9 mouse cellular contexts compared by ENCODE assay signal in genomic region chr9:99163420-99164147, GRCm38 (mm10). TPM values are rescaled to one million over a fixed set of nuclear protein-coding genes. Genes with fewer than 3 reads are reported as not detected.
DNase-seq lines count a peak whose midpoint lies in the region; ATAC-seq and TF ChIP-seq lines count a peak whose summit lies in the region.
"Had no signal": no experiment of that assay in that cellular context is flagged by ENCODE, and none has a peak within 500 bp of the region (broad histone marks: within the 10 kb centered on the region; RNA-seq: fewer than 3 reads in every experiment).

No protein-coding gene starts in this region.

- TF ChIP-seq CTCF in liver, postnatal 0 days (IDR thresholded peaks at IDR 0.05; ENCODE audit: low read depth): no peak

- H3K9me3 ChIP-seq in liver, embryonic 12.5 days (replicated peaks): no peaks in the 10 kb centered on the region
- H3K9me3 ChIP-seq in liver, postnatal 0 days (ENCODE audit: low read length): no peaks in the 10 kb centered on the region
- no peaks in the 10 kb centered on the region for H3K9me3 ChIP-seq in forebrain, embryonic 10.5 days

- 47% methylated on average over 15 of the region's 15 CpGs for whole genome bisulfite sequencing in liver, embryonic 12.5 days (ENCODE audit: insufficient replicate concordance)
- WGBS in liver, postnatal 0 days (ENCODE audit: insufficient replicate concordance): 58% methylated on average over 15 of the region's 15 CpGs
- 8% methylated on average over 15 of the region's 15 CpGs for WGBS in forebrain, embryonic 10.5 days

- peaks cover 20% of the 10 kb centered on the region; the same call in 1 of the 2 replicates for H3K27me3 ChIP-seq in liver, embryonic 12.5 days (replicated peaks)
- no peaks in the 10 kb centered on the region for H3K27me3 ChIP-seq in liver, postnatal 0 days (ENCODE audit: insufficient read depth, low read length)
- peaks cover 6% of the 10 kb centered on the region; the same call in 1 of the 2 replicates for H3K27me3 ChIP-seq in forebrain, embryonic 10.5 days (ENCODE audit: poor library complexity, severe bottlenecking)

- H3K27ac ChIP-seq in liver, embryonic 12.5 days: peak overlapping the region; percentile 41; the same call in 1 of the 2 replicates
- H3K27ac ChIP-seq in liver, postnatal 0 days (ENCODE audit: low read depth): no peak overlapping the region
- peak overlapping the region; percentile 83 for H3K27ac ChIP-seq in forebrain, embryonic 10.5 days
- H3K27ac ChIP-seq: liver, embryonic 14.5 days had no signal

- no peak for ATAC-seq in liver, embryonic 12.5 days
- ATAC-seq in liver, postnatal 0 days: no peak

- no peak for DNase-seq in liver, postnatal 0 days
- DNase-seq in forebrain, embryonic 10.5 days (ENCODE audit: extremely low spot score, low spot score): peak; percentile 60
- peak; percentile 44 to 81 for DNase-seq in left cerebral cortex, postnatal 10 days (ENCODE audit: extremely low spot score in 1 of 2, low spot score in 2 of 2)
- peak; percentile 69 to 71 for DNase-seq in right cerebral cortex, postnatal 10 days (ENCODE audit: low spot score in 2 of 2)
- no peak for DNase-seq in ovary, postnatal 14 days (ENCODE audit: low spot score)
- DNase-seq in heart, postnatal 4 days: no peak
- DNase-seq in natural killer cell, adult 2 months (ENCODE audit: low spot score in 2 of 2): no peak

- intact Hi-C loops in left cerebral cortex, postnatal 10 days (cut with DNase I): no loop called here

- H3K4me3 ChIP-seq in liver, embryonic 12.5 days: no peak overlapping the region
- H3K4me3 ChIP-seq in liver, postnatal 0 days (ENCODE audit: low read depth, low read length): no peak overlapping the region
- peak overlapping the region; percentile 33; the same call in 1 of the 2 replicates for H3K4me3 ChIP-seq in forebrain, embryonic 10.5 days

- no peak for TF ChIP-seq EP300 in liver, postnatal 0 days (IDR thresholded peaks at IDR 0.05; ENCODE audit: low read depth)

- no peaks in the 10 kb centered on the region for H3K36me3 ChIP-seq in liver, embryonic 12.5 days
- no peaks in the 10 kb centered on the region for H3K36me3 ChIP-seq in liver, postnatal 0 days (replicated peaks; ENCODE audit: insufficient read depth, low read length)
- no peaks in the 10 kb centered on the region for H3K36me3 ChIP-seq in forebrain, embryonic 10.5 days (replicated peaks)

- H3K4me1 ChIP-seq in liver, embryonic 12.5 days: peaks cover 60% of the 10 kb centered on the region
- H3K4me1 ChIP-seq in liver, postnatal 0 days (ENCODE audit: insufficient read depth): peaks cover 12% of the 10 kb centered on the region; the same call in 1 of the 2 replicates
- peaks cover 39% of the 10 kb centered on the region for H3K4me1 ChIP-seq in forebrain, embryonic 10.5 days

- no peak overlapping the region for H3K9ac ChIP-seq in liver, embryonic 12.5 days
- no peak overlapping the region for H3K9ac ChIP-seq in liver, postnatal 0 days (replicated peaks)
- H3K9ac ChIP-seq: liver, embryonic 14.5 days had no signal

- H3K4me2 ChIP-seq in liver, embryonic 12.5 days: peak overlapping the region; percentile 13
- no peak overlapping the region for H3K4me2 ChIP-seq in liver, postnatal 0 days (ENCODE audit: low read depth, low read length)

RNA-seq across cellular contexts. Expression of gene Pik3cb, which starts 23.2 kb away (rescaled TPM):
- 4.8 and 5.1 TPM in 2 replicates for polyA plus RNA-seq in liver, embryonic 12.5 days (2016; fragmentation: Nextera tagmentation; extraction: Ambion mirVana)
- 2.0 and 2.3 TPM in 2 replicates for polyA plus RNA-seq in liver, postnatal 0 days (2015; fragmentation: Nextera tagmentation; extraction: Ambion mirVana)
- polyA plus RNA-seq in forebrain, embryonic 10.5 days (2016; fragmentation: Nextera tagmentation; extraction: Ambion mirVana): 1.9 and 2.2 TPM in 2 replicates
- 10 to 100 TPM; 18.8 to 19.0 TPM for total RNA-seq in left cerebral cortex, postnatal 10 days (2021)
- total RNA-seq in heart, postnatal 4 days (2021): 10 to 100 TPM; 11.0 to 11.6 TPM

Comparison
In these comparisons a context has a peak if more than half of its experiments do, and no peak if none do; other contexts are left out.
1. DNase-seq: peak in forebrain, embryonic 10.5 days (single experiment), left cerebral cortex, postnatal 10 days (2 of 2) and right cerebral cortex, postnatal 10 days (2 of 2); none in liver, postnatal 0 days (single experiment), ovary, postnatal 14 days (single experiment), heart, postnatal 4 days (single experiment) and natural killer cell, adult 2 months (0 of 2).